Mouse (Mus musculus) liver, embryonic 14.5 days (tissue): ENCODE measurements around the gene Optn.

Experiments
- CTCF ChIP-seq: IDR thresholded peaks from 2 replicates; pipeline ENCODE4 v1.5.1; 2016; ENCODE audit warnings: antibody characterized with exemption, low read depth, control low read depth
- EP300 ChIP-seq: IDR thresholded peaks from 2 replicates; pipeline ENCODE4 v1.6.1; 2016; ENCODE audit warnings: antibody characterized with exemption, low read depth

DNA sequence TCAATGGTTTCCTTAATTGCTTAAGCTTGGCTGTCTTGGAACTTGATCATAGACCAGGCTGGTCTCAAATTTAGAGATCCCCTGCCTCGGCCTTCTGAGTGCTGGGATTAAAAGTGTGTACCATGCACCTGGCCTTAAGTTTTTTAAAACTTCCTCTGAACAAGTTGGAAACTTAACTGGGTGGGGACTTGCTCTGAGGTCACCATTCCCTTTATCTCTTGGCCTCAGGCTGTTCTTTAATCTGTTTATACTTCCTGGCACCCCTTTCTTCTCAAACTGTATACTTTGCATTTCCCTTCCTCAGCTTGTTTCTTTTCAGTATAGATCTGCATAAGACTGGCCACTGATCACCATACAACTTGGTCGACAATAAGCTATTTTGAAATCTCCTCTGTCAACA is 14.1 kb upstream of the Optn start:
- no peak for TF ChIP-seq CTCF
- peak; percentile 95 for TF ChIP-seq EP300
